Mouse (Mus musculus) layer of hippocampus, adult 9-10 months (tissue): Measurements from ENCODE around the gene Gm3373.
"Not testable (repeated sequence)": the region's sequence is repeated elsewhere in the genome, so short reads cannot be mapped to it uniquely, and the experiment has no call there.

Experiments
- DNase-seq: peaks from one replicate; pipeline ENCODE4 v3.0.0; 2022; ENCODE audit warnings: low spot score

Gene Gm3373

GRCm38 (mm10) chr14:5741477-5741876 is at the start of gene Gm3373:
TSS of gene Gm3373 (minus strand) at chr14:5741577.
- not testable (repeated sequence) for DNase-seq

- DNase-seq: not testable (repeated sequence)
These were observed 54.0 kb downstream of the Gm3373 start, which contains the start of gene Gm9603 for GRCm38 (mm10) chr14:5687357-5687756. TSS of gene Gm9603 (minus strand) at chr14:5687457.
